Mouse (Mus musculus) C2C12 (cell line): ENCODE results near the gene Cyp4f15.
"Not testable (repeated sequence)": the region's sequence is repeated elsewhere in the genome, so short reads cannot be mapped to it uniquely, and the experiment has no call there.

Source experiments
- CEBPB ChIP-seq: IDR thresholded peaks from one replicate; pipeline ENCODE4 v1.6.1; 2011; ENCODE audit warnings: low read depth, mild to moderate bottlenecking, control low read depth, moderate library complexity
- CTCF ChIP-seq: IDR thresholded peaks from one replicate; pipeline ENCODE4 v1.5.1; 2011; ENCODE audit not compliant: control insufficient read depth, insufficient read depth, insufficient read length
- MAX ChIP-seq: IDR thresholded peaks from one replicate; pipeline ENCODE4 v1.6.1; 2011; ENCODE audit warnings: mild to moderate bottlenecking, control low read depth
- MYOD1 ChIP-seq: IDR thresholded peaks from one replicate; pipeline ENCODE4 v1.6.1; 2011; ENCODE audit warnings: low read depth; ENCODE audit not compliant: control insufficient read depth, insufficient read length
- MYOG ChIP-seq: IDR thresholded peaks from one replicate; pipeline ENCODE4 v1.6.1; 2011; ENCODE audit not compliant: control insufficient read depth, insufficient read length; ENCODE audit errors: extremely low read depth
- USF1 ChIP-seq: IDR thresholded peaks from one replicate; pipeline ENCODE4 v1.6.1; 2011; ENCODE audit warnings: low read depth, mild to moderate bottlenecking, control low read depth, moderate library complexity

DNA sequence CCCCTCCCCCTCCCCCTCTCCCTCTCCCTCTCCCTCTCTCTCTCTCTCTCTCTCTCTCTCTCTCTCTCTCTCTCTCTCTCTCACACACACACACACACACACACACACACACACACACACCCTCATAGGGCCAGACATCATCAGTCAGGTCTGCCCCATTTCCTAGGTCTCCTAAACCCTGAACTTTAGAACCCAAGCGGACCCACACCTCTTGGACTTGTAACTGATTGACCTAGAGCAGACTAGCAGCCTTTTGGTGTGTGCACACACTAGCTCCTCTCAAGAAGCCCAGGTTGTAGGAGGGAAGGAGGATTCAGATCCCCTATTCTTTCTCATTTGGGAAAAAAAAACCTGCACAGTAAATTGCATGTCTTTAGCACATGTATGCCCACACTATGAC, 36.7 kb downstream of the Cyp4f15 start:
- TF ChIP-seq CTCF, MYOD1, MAX, MYOG, USF1, CEBPB: not testable (repeated sequence)
